Mouse (Mus musculus) left cerebral cortex, postnatal 4 days (tissue): ENCODE measurements around the gene Zfp984. TPM values are rescaled to one million over a fixed set of nuclear protein-coding genes. Genes with fewer than 3 reads are reported as not detected.
A peak's percentile ranks its signal among the peaks of the same experiment; 100 is the strongest.
"Not testable (repeated sequence)": the region's sequence is repeated elsewhere in the genome, so short reads cannot be mapped to it uniquely, and the experiment has no call there.

Experiments used
- DNase-seq: peaks from one replicate; pipeline ENCODE4 v3.0.0-alpha.2; 2022
- intact Hi-C: fragments of 180-260 bp; cut with DNase I; formaldehyde crosslinking; loops from one replicate; pipeline ENCODE4 v1.15.1; 2025
- total RNA-seq, 2 experiments: library from RNA; stranded (reverse); gene quantifications; 2 replicates each; pipeline ENCODE4 v1.2.3; 2021

Zfp984 gene
- 1 to 10 TPM; 4.3 to 6.6 TPM for total RNA-seq

GRCm38 (mm10) chr4:147809292-147809965, at the start of gene Zfp984:
TSS of gene Zfp984 (minus strand) at chr4:147809788.
- DNase-seq, intact Hi-C loops: not testable (repeated sequence)

GRCm38 (mm10) chr4:147850776-147851175, 41.2 kb upstream of the Zfp984 start:
- DNase-seq = no peak
- intact Hi-C loops = no loop called here

GRCm38 (mm10) chr4:147848584-147848991, 39.0 kb upstream of the Zfp984 start:
- no peak for DNase-seq

GRCm38 (mm10) chr4:147847614-147848583, 38.3 kb upstream of the Zfp984 start, which contains the start of gene Zfp933:
TSS of gene Zfp933 (minus strand) at chr4:147848366.
- intact Hi-C loops = no loop called here
- peak; percentile 38 for DNase-seq

More at GRCm38 (mm10) chr4:147848584-147848991, 39.0 kb upstream of the Zfp984 start:
- intact Hi-C loops = no loop called here

- DNase-seq = no peak
- intact Hi-C loops = no loop called here
These were observed 33.3 kb upstream of the Zfp984 start for GRCm38 (mm10) chr4:147842871-147843270.

GRCm38 (mm10) chr4:147839282-147839681, 29.7 kb upstream of the Zfp984 start:
- DNase-seq, intact Hi-C loops: not testable (repeated sequence)

- intact Hi-C loops = no loop called here
- DNase-seq = no peak
These were observed 14.8 kb upstream of the Zfp984 start for GRCm38 (mm10) chr4:147824389-147824788.

- intact Hi-C loops, DNase-seq: not testable (repeated sequence)
These were observed 11.8 kb upstream of the Zfp984 start for GRCm38 (mm10) chr4:147821414-147821813.

GRCm38 (mm10) chr4:147819659-147820058, 10.1 kb upstream of the Zfp984 start:
- intact Hi-C loops, DNase-seq: not testable (repeated sequence)

- DNase-seq = no peak
- intact Hi-C loops = no loop called here
These were observed 5.1 kb upstream of the Zfp984 start for GRCm38 (mm10) chr4:147814592-147815167.

- no peak for DNase-seq
- intact Hi-C loops = no loop called here
These were observed 3.7 kb upstream of the Zfp984 start for GRCm38 (mm10) chr4:147813249-147813765.

GRCm38 (mm10) chr4:147809966-147810304, 347 bp upstream of the Zfp984 start:
- DNase-seq, intact Hi-C loops: not testable (repeated sequence)

GRCm38 (mm10) chr4:147808483-147808882, 1.1 kb downstream of the Zfp984 start:
- DNase-seq, intact Hi-C loops: not testable (repeated sequence)

GRCm38 (mm10) chr4:147795308-147795707, 14.3 kb downstream of the Zfp984 start:
- intact Hi-C loops = not testable (repeated sequence)

GRCm38 (mm10) chr4:147794026-147794665, 15.4 kb downstream of the Zfp984 start:
- intact Hi-C loops, DNase-seq: not testable (repeated sequence)

More at GRCm38 (mm10) chr4:147795308-147795707, 14.3 kb downstream of the Zfp984 start:
- DNase-seq = not testable (repeated sequence)

GRCm38 (mm10) chr4:147793390-147793916, 16.1 kb downstream of the Zfp984 start:
- intact Hi-C loops, DNase-seq: not testable (repeated sequence)

- intact Hi-C loops, DNase-seq: not testable (repeated sequence)
These were observed 17.9 kb downstream of the Zfp984 start for GRCm38 (mm10) chr4:147791729-147792128.

GRCm38 (mm10) chr4:147746255-147746654, 63.3 kb downstream of the Zfp984 start:
- intact Hi-C loops, DNase-seq: not testable (repeated sequence)

- DNase-seq = not testable (repeated sequence)
These were observed 70.8 kb downstream of the Zfp984 start for GRCm38 (mm10) chr4:147738636-147739369.

More at GRCm38 (mm10) chr4:147738636-147739369, 70.8 kb downstream of the Zfp984 start:
- intact Hi-C loops = not testable (repeated sequence)
